Mouse (Mus musculus): ENCODE data around the gene Fabp2. TPM values are rescaled to one million over a fixed set of nuclear protein-coding genes. Genes with fewer than 3 reads are reported as not detected.

The Fabp2 gene
- total and polyA plus RNA-seq, 2 experiments: 6.8 to 104 TPM

- 34% methylated on average over 4 of the region's 4 CpGs for WGBS
- peak; percentile 79 for DNase-seq (ENCODE audit: extremely low read depth, low read depth, low spot score)
- Histone ChIP-seq H3K79me2 (ENCODE audit: control insufficient read depth, insufficient read depth, low read length) (no peaks in the 10 kb centered on the region), H3K36me3 (ENCODE audit: control insufficient read depth, insufficient read depth, low read length) (no peaks in the 10 kb centered on the region), H3K4me1 (ENCODE audit: control insufficient read depth, insufficient read depth, low read length) (peaks cover 7% of the 10 kb centered on the region; the same call in 1 of the 2 replicates), H3K27me3 (ENCODE audit: control insufficient read depth, insufficient read depth, low read length) (no peaks in the 10 kb centered on the region), H3K9ac (ENCODE audit: low read depth, low read length) (no peak overlapping the region), H3K4me3 (ENCODE audit: insufficient read depth, low read depth, low read length) (no peak overlapping the region), H3K27ac (replicated peaks; ENCODE audit: insufficient read depth, low read depth, low read length) (peak overlapping the region; percentile 84)
- TF ChIP-seq POLR2A (IDR thresholded peaks at IDR 0.05; ENCODE audit: extremely low read depth, insufficient read depth, low read length) (no peak), CTCF (IDR thresholded peaks at IDR 0.05; ENCODE audit: low read depth, low read length) (no peak)
These were observed 7.2 kb upstream of the Fabp2 start for GRCm38 (mm10) chr3:122887505-122888301.

DNA sequence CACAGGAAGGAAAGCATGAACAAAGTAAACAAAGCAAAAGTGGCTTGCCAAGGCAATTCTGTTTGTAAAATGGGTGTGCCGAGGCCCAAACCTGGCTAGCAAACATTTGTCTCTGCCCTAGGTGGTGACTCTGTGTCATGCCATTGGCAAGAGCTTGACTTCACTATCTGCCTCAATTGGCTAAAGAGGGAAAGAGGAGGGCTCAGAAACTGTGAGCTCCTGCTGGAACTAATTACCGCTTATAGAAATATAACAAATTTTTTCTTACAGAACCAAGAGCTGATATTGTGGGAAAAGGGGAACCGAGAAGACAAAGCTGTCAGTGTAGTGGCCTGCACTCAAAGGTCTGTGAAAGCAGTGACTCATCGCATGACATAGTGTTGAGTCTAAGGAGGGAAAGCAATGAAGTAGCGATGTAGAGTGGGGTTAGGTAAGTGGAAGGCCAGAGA lies 6.5 kb upstream of the Fabp2 start:
- peak overlapping the region; percentile 84 for H3K27ac ChIP-seq (replicated peaks; ENCODE audit: insufficient read depth, low read depth, low read length)
- 38% methylated on average over 5 of the region's 5 CpGs for WGBS
- no peaks in the 10 kb centered on the region for H3K27me3 ChIP-seq (ENCODE audit: control insufficient read depth, insufficient read depth, low read length)
- H3K9ac ChIP-seq (ENCODE audit: low read depth, low read length): no peak overlapping the region
- no peaks in the 10 kb centered on the region for H3K79me2 ChIP-seq (ENCODE audit: control insufficient read depth, insufficient read depth, low read length)
- no peaks in the 10 kb centered on the region for H3K36me3 ChIP-seq (ENCODE audit: control insufficient read depth, insufficient read depth, low read length)
- no peak overlapping the region for H3K4me3 ChIP-seq (ENCODE audit: insufficient read depth, low read depth, low read length)
- DNase-seq (ENCODE audit: extremely low read depth, low read depth, low spot score): peak; percentile 96
- H3K4me1 ChIP-seq (ENCODE audit: control insufficient read depth, insufficient read depth, low read length): peaks cover 7% of the 10 kb centered on the region; the same call in 1 of the 2 replicates
- TF ChIP-seq CTCF (IDR thresholded peaks at IDR 0.05; ENCODE audit: low read depth, low read length): no peak
- no peak for TF ChIP-seq POLR2A (IDR thresholded peaks at IDR 0.05; ENCODE audit: extremely low read depth, insufficient read depth, low read length)

DNA sequence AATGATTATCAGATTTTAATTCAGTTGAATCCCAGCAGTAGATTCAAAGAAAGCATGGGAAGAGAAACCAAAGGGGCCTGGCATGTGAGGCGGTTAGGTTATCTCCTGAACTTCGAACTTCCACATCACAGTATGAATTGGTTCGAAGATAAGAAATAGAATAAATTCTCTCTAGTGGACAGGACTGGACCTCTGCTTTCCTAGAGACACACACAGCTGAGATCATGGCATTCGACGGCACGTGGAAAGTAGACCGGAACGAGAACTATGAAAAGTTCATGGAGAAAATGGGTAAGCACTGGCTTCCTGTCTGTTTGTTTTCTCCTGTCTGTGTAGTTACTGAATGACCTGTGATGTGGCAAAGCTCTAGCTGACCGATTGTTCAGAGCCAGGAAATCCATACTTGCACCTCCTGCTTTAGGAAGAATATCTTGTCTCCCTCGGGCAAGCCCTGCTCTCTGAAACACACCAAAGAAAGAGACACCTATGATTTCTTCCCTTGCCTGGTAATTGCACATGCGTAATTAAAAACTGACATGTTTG lies 388 bp downstream of the Fabp2 start:
- Histone ChIP-seq H3K9ac (ENCODE audit: low read depth, low read length) (peak overlapping the region; percentile 57), H3K27ac (replicated peaks; ENCODE audit: insufficient read depth, low read depth, low read length) (peak overlapping the region; percentile 76), H3K36me3 (ENCODE audit: control insufficient read depth, insufficient read depth, low read length) (no peaks in the 10 kb centered on the region; the same call in 1 of the 2 replicates), H3K27me3 (ENCODE audit: control insufficient read depth, insufficient read depth, low read length) (no peaks in the 10 kb centered on the region), H3K4me3 (ENCODE audit: insufficient read depth, low read depth, low read length) (peak overlapping the region; percentile 28), H3K4me1 (ENCODE audit: control insufficient read depth, insufficient read depth, low read length) (peaks cover 2% of the 10 kb centered on the region; the same call in 1 of the 2 replicates), H3K79me2 (ENCODE audit: control insufficient read depth, insufficient read depth, low read length) (no peaks in the 10 kb centered on the region)
- TF ChIP-seq CTCF (IDR thresholded peaks at IDR 0.05; ENCODE audit: low read depth, low read length) (no peak), POLR2A (IDR thresholded peaks at IDR 0.05; ENCODE audit: extremely low read depth, insufficient read depth, low read length) (no peak)
- WGBS: 14% methylated on average over 11 of the region's 11 CpGs
- peak; percentile 92 for DNase-seq (ENCODE audit: extremely low read depth, low read depth, low spot score)

DNA sequence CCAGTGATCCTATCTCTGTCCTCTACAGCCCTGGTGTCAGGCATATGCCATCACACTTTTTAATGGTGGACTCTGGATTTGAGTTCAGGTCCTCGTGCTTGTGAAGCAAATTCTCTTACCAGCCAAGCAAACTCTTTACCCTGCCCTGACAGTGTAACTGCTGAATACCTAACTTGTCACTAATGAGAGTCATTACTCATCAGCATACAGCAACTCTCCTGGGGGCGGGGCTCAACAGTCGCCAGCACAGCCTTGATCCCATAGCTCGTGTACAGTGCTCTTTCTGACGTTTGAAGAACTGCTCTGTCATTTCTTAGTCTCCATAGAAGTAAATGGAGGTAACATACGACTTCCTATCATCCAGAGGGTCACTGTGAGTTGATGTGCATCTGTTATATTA lies 3.4 kb downstream of the Fabp2 start:
- Histone ChIP-seq H3K36me3 (ENCODE audit: control insufficient read depth, insufficient read depth, low read length) (no peaks in the 10 kb centered on the region; the same call in 1 of the 2 replicates), H3K79me2 (ENCODE audit: control insufficient read depth, insufficient read depth, low read length) (no peaks in the 10 kb centered on the region), H3K9ac (ENCODE audit: low read depth, low read length) (no peak overlapping the region), H3K4me3 (ENCODE audit: insufficient read depth, low read depth, low read length) (no peak overlapping the region), H3K27me3 (ENCODE audit: control insufficient read depth, insufficient read depth, low read length) (no peaks in the 10 kb centered on the region), H3K27ac (replicated peaks; ENCODE audit: insufficient read depth, low read depth, low read length) (no peak overlapping the region), H3K4me1 (ENCODE audit: control insufficient read depth, insufficient read depth, low read length) (peaks cover 2% of the 10 kb centered on the region; the same call in 1 of the 2 replicates)
- 78% methylated on average over 6 of the region's 6 CpGs for WGBS
- TF ChIP-seq POLR2A (IDR thresholded peaks at IDR 0.05; ENCODE audit: extremely low read depth, insufficient read depth, low read length): no peak
- TF ChIP-seq CTCF (IDR thresholded peaks at IDR 0.05; ENCODE audit: low read depth, low read length): no peak
- no peak for DNase-seq (ENCODE audit: extremely low read depth, low read depth, low spot score)

DNA sequence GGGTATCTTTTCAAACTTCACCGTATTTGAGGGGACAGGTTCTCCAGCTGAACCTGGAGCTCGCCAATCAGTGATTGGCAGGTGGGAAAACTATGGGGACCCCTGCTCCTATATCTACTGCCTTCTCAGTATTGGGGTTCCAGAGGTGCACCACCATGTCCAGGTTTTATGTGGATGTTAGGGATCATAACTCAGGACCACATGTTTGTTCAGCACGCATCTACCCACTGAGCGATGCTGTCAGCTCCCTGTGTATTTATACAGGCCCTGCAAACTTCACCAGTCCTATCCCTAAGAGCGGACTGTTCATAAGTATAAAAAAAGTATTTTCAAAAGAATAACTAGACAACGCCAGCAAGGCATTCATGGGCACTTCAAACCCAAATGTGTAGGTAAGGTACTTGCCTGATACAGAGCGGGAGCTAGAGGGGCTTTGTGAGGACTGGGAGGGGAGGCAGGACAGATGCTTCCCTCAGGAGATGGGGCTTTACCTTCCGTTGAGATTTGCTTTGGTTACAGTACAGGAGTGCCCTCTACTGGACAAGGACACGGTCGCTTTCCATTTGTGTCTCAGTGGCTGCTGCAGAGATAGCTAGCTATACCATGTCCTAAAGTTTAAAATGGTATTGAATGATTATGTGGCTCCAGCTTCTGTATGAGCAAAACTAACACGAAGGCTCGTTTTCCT lies 9.0 kb downstream of the Fabp2 start:
- H3K27ac ChIP-seq (replicated peaks; ENCODE audit: insufficient read depth, low read depth, low read length): no peak overlapping the region
- no peaks in the 10 kb centered on the region for H3K79me2 ChIP-seq (ENCODE audit: control insufficient read depth, insufficient read depth, low read length)
- no peak overlapping the region for H3K4me3 ChIP-seq (ENCODE audit: insufficient read depth, low read depth, low read length)
- H3K27me3 ChIP-seq (ENCODE audit: control insufficient read depth, insufficient read depth, low read length): no peaks in the 10 kb centered on the region
- no peaks in the 10 kb centered on the region for H3K36me3 ChIP-seq (ENCODE audit: control insufficient read depth, insufficient read depth, low read length)
- peak; percentile 69 for TF ChIP-seq CTCF (IDR thresholded peaks at IDR 0.05; ENCODE audit: low read depth, low read length)
- TF ChIP-seq POLR2A (IDR thresholded peaks at IDR 0.05; ENCODE audit: extremely low read depth, insufficient read depth, low read length): no peak
- H3K9ac ChIP-seq (ENCODE audit: low read depth, low read length): no peak overlapping the region
- H3K4me1 ChIP-seq (ENCODE audit: control insufficient read depth, insufficient read depth, low read length): no peaks in the 10 kb centered on the region
- 37% methylated on average over 12 of the region's 12 CpGs for WGBS
- DNase-seq (ENCODE audit: extremely low read depth, low read depth, low spot score): peak; percentile 56

Measured in liver, adult 2 months (tissue).